Mouse (Mus musculus) stomach, embryonic 15.5 days (tissue): Measurements from ENCODE around the gene Spink4. TPM values are rescaled to one million over a fixed set of nuclear protein-coding genes. Genes with fewer than 3 reads are reported as not detected.

Experiments
- ATAC-seq: fragments of 200-750 bp; cut with Nextera tagmentation; 2 replicates; pipeline ENCODE4 v1.8.0; 2017; ENCODE audit warnings: low read depth, moderate number of reproducible peaks, moderate TSS enrichment; ENCODE audit not compliant: insufficient read depth, low FRiP score
- H3K27ac ChIP-seq: fragments of 300-500 bp; sonication (generic); 2 replicates; pipeline ENCODE4 v1.5.1; 2015; ENCODE audit warnings: mild to moderate bottlenecking, inconsistent platforms
- H3K27me3 ChIP-seq: fragments of 300-500 bp; sonication (generic); replicated peaks from 2 replicates; pipeline ENCODE4 v1.6.1; 2015; ENCODE audit warnings: inconsistent platforms
- H3K36me3 ChIP-seq: fragments of 300-500 bp; sonication (generic); 2 replicates; pipeline ENCODE4 v1.6.1; 2015; ENCODE audit warnings: inconsistent platforms
- H3K4me1 ChIP-seq: fragments of 300-500 bp; sonication (generic); 2 replicates; pipeline ENCODE4 v1.6.1; 2015; ENCODE audit warnings: inconsistent platforms
- H3K4me2 ChIP-seq: fragments of 300-500 bp; sonication (generic); 2 replicates; pipeline ENCODE4 v1.6.1; 2015; ENCODE audit warnings: mild to moderate bottlenecking, inconsistent platforms
- H3K4me3 ChIP-seq: fragments of 300-500 bp; sonication (generic); replicated peaks from 2 replicates; pipeline ENCODE4 v1.5.1; 2015; ENCODE audit warnings: inconsistent platforms
- H3K9ac ChIP-seq: fragments of 300-500 bp; sonication (generic); 2 replicates; pipeline ENCODE4 v1.6.1; 2015; ENCODE audit warnings: inconsistent platforms
- H3K9me3 ChIP-seq: fragments of 300-500 bp; sonication (generic); 2 replicates; pipeline ENCODE4 v1.6.1; 2016; ENCODE audit warnings: inconsistent platforms
- WGBS: fragments of 180-500 bp; shearing (Covaris S2); methylation state at CpG from one replicate; pipeline ENCODE4 v1.1.7; 2015; 5-methylcytosine and 5-hydroxymethylcytosine counted together
- polyA plus RNA-seq: library from polyadenylated mRNA; unstranded; fragments of >200 nt; fragmentation: Nextera tagmentation; extraction: Ambion mirVana; gene quantifications from 2 replicates; pipeline ENCODE4 v1.2.1, GENCODE M21; 2015

Gene Spink4
- polyA plus RNA-seq, 1 experiment from 2014 or later: 40.4 TPM

GRCm38 (mm10) chr4:40970842-40971701 lies 51.2 kb downstream of the Spink4 start, which contains the start of gene Nfx1:
Gene Nfx1, plus strand, starts transcription at chr4:40970906.
- Histone ChIP-seq H3K36me3 (peaks cover 12% of the 10 kb centered on the region; the same call in 1 of the 2 replicates), H3K9ac (peak within 1 kb of the TSS; percentile 64), H3K9me3 (no peaks in the 10 kb centered on the region), H3K4me1 (peaks cover 11% of the 10 kb centered on the region), H3K27ac (peak within 1 kb of the TSS; percentile 95), H3K4me3 (peak within 1 kb of the TSS; percentile 94), H3K4me2 (peak within 1 kb of the TSS; percentile 69), H3K27me3 (no peaks in the 10 kb centered on the region)
- under 1% methylated on average over 85 of the region's 85 CpGs for WGBS
- ATAC-seq: peak; percentile 94

DNA sequence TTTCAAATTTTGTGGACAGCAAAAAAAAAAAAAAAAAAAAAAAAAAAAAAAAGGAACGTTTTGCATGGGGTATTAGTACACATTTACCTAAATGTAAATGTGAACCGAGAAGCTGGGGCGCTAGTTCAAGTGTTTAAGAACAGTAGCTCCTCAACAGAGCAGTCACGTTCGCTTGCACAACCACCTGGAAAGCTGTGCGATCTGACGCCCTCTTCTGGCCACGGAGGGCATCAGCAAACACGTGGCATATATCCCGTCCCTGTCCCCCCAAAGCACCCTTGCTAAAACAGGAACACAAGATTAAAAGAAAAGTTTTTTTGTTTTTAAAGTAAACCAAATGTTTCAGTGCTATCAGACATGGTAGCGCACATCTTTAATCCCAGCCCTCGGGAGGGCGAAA lies 51.9 kb downstream of the Spink4 start:
- no peaks in the 10 kb centered on the region for H3K27me3 ChIP-seq
- H3K4me3 ChIP-seq: peak overlapping the region; percentile 94
- peak overlapping the region; percentile 57; the same call in 1 of the 2 replicates for H3K9ac ChIP-seq
- ATAC-seq: no peak
- peak overlapping the region; percentile 69 for H3K4me2 ChIP-seq
- peak overlapping the region; percentile 95; the same call in 1 of the 2 replicates for H3K27ac ChIP-seq
- peaks cover 13% of the 10 kb centered on the region; the same call in 1 of the 2 replicates for H3K36me3 ChIP-seq
- H3K9me3 ChIP-seq: no peaks in the 10 kb centered on the region
- WGBS: 24% methylated on average over 13 of the region's 13 CpGs
- H3K4me1 ChIP-seq: peaks cover 11% of the 10 kb centered on the region

DNA sequence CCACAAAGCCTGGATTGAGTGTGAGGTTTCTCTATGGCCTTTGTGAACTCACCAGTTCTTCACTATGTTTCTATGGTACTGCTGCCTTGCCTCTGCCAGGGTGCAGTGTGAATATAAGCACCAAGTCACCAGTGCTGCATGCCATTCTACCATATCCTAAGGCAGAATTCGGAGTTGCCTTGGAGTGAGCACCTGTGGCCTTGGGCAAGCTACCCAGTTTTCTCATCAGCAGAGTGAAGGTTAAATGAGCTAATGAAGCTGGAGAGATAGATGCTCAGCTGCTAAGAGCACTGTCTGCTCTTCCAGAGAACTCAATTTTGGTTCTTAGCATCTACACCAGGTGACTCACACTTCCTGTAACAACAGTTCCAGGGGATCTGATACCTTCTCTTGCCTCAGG lies 54.2 kb downstream of the Spink4 start:
- Histone ChIP-seq H3K9me3 (no peaks in the 10 kb centered on the region), H3K9ac (no peak overlapping the region), H3K27me3 (no peaks in the 10 kb centered on the region), H3K4me2 (no peak overlapping the region), H3K27ac (no peak overlapping the region), H3K4me1 (peaks cover 11% of the 10 kb centered on the region), H3K4me3 (no peak overlapping the region), H3K36me3 (peaks cover 19% of the 10 kb centered on the region; the same call in 1 of the 2 replicates)
- 93% methylated on average over 1 of the region's 1 CpGs for WGBS
- ATAC-seq: no peak

DNA sequence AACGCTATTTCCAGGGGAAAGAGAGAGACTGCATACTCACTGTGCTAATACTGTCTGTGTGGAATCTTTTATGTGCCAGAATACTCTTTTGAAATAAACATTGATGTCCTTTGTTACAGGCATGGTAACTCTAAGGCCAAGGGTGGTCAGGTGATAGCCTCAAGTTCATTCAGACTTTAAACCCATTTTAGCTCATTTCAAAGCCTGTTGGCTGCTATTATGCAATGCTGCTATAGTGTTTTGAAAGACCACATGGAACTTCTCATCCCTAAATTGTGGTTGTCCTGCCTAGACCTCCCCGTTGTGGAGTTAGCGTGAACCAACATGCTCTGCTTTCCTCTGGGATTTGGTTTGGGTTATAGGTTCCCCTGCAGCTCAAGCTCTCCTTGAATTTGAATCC lies 55.8 kb downstream of the Spink4 start:
- peaks cover 27% of the 10 kb centered on the region; the same call in 1 of the 2 replicates for H3K36me3 ChIP-seq
- H3K27me3 ChIP-seq: no peaks in the 10 kb centered on the region
- no peak for ATAC-seq
- H3K4me1 ChIP-seq: peaks cover 9% of the 10 kb centered on the region
- H3K9ac ChIP-seq: no peak overlapping the region
- 89% methylated on average over 3 of the region's 3 CpGs for WGBS
- H3K27ac ChIP-seq: no peak overlapping the region
- no peak overlapping the region for H3K4me2 ChIP-seq
- no peaks in the 10 kb centered on the region for H3K9me3 ChIP-seq
- no peak overlapping the region for H3K4me3 ChIP-seq

GRCm38 (mm10) chr4:40976651-40977050 lies 56.8 kb downstream of the Spink4 start:
- Histone ChIP-seq H3K9me3 (no peaks in the 10 kb centered on the region), H3K27ac (no peak overlapping the region), H3K9ac (no peak overlapping the region), H3K4me1 (peaks cover 9% of the 10 kb centered on the region), H3K36me3 (peaks cover 27% of the 10 kb centered on the region; the same call in 1 of the 2 replicates), H3K4me2 (no peak overlapping the region), H3K4me3 (no peak overlapping the region), H3K27me3 (no peaks in the 10 kb centered on the region)
- 89% methylated on average over 10 of the region's 10 CpGs for WGBS
- no peak for ATAC-seq

- H3K4me3 ChIP-seq: no peak overlapping the region
- no peak for ATAC-seq
- H3K4me1 ChIP-seq: no peaks in the 10 kb centered on the region
- no peaks in the 10 kb centered on the region for H3K27me3 ChIP-seq
- no peak overlapping the region for H3K27ac ChIP-seq
- H3K9ac ChIP-seq: no peak overlapping the region
- 92% methylated on average over 1 of the region's 1 CpGs for WGBS
- H3K36me3 ChIP-seq: peaks cover 29% of the 10 kb centered on the region; the same call in 1 of the 2 replicates
- no peaks in the 10 kb centered on the region for H3K9me3 ChIP-seq
- H3K4me2 ChIP-seq: no peak overlapping the region
Observed at GRCm38 (mm10) chr4:40979430-40979829, 59.6 kb downstream of the Spink4 start.

Other genes with a start within 250 kb of the Spink4 start
- 24.2 and 25.0 TPM in 2 replicates for gene Aptx, start 216.9 kb upstream of the Spink4 start, polyA plus RNA-seq
- gene Dnaja1, start 197.9 kb upstream of the Spink4 start, polyA plus RNA-seq: 361 and 370 TPM in 2 replicates
- 137 and 144 TPM in 2 replicates for gene Smu1, start 162.1 kb upstream of the Spink4 start, polyA plus RNA-seq
- gene B4galt1, start 66.0 kb upstream of the Spink4 start, polyA plus RNA-seq: 47.2 and 47.8 TPM in 2 replicates
- gene Bag1, start 28.2 kb downstream of the Spink4 start, polyA plus RNA-seq: 225 and 233 TPM in 2 replicates
- gene Chmp5, start 28.4 kb downstream of the Spink4 start, polyA plus RNA-seq: 103 and 108 TPM in 2 replicates
- gene Nfx1, start 50.9 kb downstream of the Spink4 start, polyA plus RNA-seq: 76.9 and 81.8 TPM in 2 replicates
- 0.35 and 0.42 TPM in 2 replicates for gene Aqp7, start 128.1 kb downstream of the Spink4 start, polyA plus RNA-seq
- gene Aqp3, start 178.1 kb downstream of the Spink4 start, polyA plus RNA-seq: 44.5 and 73.3 TPM in 2 replicates
- 20.1 and 25.2 TPM in 2 replicates for gene Nol6, start 204.4 kb downstream of the Spink4 start, polyA plus RNA-seq
- gene Ube2r2, start 215.7 kb downstream of the Spink4 start, polyA plus RNA-seq: 67.0 and 68.6 TPM in 2 replicates